Mouse (Mus musculus) adrenal gland, adult 2 months (tissue): Measurements from ENCODE around the gene Gm21958. TPM values are rescaled to one million over a fixed set of nuclear protein-coding genes. Genes with fewer than 3 reads are reported as not detected.
"Not testable (repeated sequence)": the region's sequence is repeated elsewhere in the genome, so short reads cannot be mapped to it uniquely, and the experiment has no call there.

ENCODE experiments used
- DNase-seq: peaks from one replicate; pipeline ENCODE4 v3.0.0; 2021
- polyA plus RNA-seq: library from polyadenylated mRNA; depleted of rRNA; stranded (reverse); fragments of >200 nt; gene quantifications from 2 replicates; pipeline ENCODE4 v1.2.3, GENCODE M21; 2012
- total RNA-seq, 2 experiments: library from RNA; stranded (reverse); gene quantifications; 2 replicates each; pipeline ENCODE4 v1.2.3; 2021

The Gm21958 gene
- total and polyA plus RNA-seq, 3 experiments: not detected

DNA sequence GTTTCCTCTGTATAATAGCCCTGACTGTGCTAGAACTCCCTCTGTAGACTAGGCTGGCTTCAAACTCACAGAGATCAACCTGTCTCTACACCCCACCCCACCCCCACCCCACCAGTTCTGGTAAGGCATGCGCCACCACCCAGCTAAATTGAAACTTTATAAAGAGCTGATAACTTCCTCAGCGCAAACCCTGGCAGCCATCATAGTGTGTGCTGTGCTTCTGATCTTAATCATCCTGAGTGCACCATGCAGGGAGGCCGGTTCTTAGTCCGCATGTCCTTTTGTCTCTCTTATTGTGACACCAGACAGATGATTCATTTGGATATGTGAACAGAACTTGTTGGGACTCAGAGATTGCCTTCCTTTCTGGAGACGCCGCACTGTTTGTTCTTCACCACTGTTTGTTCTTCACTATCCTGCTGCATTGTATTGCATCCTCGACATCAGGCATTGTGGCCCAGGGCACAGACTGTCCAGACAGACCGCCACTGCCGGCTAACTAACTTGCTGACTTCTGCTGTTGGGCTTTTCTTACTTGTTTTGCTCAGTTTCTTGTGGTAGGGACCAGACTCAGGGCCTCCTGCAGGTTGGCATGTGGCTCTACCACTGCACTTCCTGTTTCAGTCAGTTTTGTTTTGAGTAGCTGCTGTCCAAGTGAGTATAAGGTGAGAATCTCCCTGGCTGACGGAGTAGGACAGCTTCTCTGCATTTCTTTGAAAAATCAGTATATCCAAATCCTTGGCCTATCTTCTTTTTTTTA lies 9.8 kb upstream of the Gm21958 start:
- DNase-seq: peak; percentile 19

- DNase-seq: no peak
Observed at GRCm38 (mm10) chr3:54718947-54719346, 4.8 kb upstream of the Gm21958 start.

DNA sequence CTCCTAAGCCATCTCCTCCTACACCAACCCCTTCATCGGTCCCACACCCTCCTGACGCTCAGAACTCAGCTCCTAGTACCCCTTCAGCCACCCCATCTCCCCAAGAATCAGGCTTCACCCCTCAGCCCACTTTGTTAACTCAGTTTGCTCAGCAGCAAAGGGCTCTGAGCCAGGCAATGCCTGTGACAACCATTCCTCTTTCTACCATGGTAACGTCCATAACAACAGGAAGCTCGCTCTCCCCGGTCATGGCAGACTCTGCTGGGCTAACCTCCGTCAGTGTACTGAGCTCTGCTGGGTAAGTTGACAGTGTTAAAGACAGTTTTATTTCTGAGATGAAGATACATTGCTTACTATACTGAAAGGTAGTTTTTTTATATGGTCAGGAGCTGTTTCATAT lies 3.2 kb upstream of the Gm21958 start:
- no peak for DNase-seq

DNA sequence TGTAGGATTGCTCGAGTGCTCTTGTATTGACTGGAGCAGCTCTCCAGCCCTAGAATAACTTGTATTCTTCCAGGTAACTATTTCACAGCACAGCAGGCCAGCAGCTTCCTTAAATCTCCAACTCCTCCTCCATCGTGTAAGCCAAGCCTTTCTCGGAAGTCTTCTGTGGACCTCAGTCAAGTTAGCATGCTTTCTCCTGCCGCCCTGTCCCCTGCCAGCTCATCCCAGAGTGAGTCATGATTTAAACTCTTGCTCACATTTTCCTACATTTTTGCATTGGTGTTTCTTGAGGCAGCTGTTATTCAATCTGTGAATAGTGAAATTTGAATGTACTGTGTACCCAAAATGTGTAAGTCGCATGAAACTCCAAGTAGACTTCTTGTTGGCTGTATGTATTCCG lies 1.3 kb upstream of the Gm21958 start:
- DNase-seq: peak; percentile 64

DNA sequence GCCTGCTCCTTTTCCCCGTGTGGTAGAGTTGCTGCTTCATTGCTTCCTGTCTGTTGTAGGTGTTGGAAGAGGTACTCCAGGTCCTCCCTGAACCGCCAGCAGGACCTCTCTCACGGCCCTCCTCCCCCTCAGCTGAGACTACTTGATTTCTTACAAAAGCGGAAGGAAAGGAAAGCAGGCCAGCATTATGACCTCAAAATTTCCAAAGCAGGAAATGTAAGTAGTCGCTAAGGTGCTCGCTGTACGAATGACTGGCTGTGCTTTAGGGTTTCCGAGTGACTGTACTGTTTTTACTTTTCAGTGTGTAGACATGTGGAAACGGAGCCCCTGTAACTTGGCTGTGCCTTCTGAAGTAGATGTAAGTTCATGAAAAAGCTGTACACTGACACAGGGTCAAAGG lies 5.2 kb downstream of the Gm21958 start:
- DNase-seq: no peak

- not testable (repeated sequence) for DNase-seq
Observed at GRCm38 (mm10) chr3:54704106-54704505, 10.0 kb downstream of the Gm21958 start.

GRCm38 (mm10) chr3:54699759-54700301 lies 14.3 kb downstream of the Gm21958 start:
- no peak for DNase-seq

GRCm38 (mm10) chr3:54693056-54693415 lies 21.1 kb downstream of the Gm21958 start:
- no peak for DNase-seq

DNA sequence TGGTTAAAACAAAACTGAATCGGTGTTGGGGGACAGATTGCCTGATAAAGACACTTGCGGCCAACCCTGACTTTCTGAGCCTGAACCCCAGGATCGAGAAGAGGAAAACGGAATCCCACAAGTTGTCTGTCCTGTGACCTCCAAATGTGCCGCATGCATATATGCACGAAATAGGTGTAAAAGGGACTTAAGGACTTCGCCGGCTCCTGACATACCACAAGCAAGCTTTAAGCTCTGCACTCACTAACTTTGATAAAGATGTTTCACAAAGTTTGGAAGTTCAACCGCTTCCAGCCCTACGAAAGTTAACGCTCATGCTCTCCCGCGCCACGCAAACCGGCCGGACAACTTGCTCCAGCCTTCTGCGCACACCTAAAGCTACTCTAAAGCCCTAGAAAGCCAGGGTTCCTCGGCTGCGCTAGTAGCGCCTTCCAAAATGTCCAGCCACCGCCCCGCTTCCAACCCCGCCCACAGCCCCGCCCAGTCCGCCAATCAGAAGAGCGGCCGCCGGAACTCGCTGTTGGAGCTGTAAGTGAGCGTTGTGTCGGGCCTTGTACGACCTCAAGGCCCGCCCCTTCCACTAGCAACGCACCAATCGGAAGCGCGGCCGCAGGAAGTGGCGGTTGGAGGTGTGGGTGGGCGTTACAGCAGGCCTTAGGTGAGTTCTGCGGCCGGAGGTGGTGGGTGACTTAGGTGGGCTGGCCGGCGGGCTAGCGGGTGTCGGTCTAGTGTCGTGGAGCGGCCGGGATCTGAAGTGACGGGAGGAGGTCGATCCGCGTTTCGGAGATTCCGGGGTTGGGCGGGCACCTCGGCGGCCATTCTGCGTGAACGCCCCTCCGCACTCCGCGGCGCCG lies 21.7 kb downstream of the Gm21958 start, which contains the start of gene Supt20:
Supt20 (plus strand) TSS at position 606 of the 854 bp plus-strand sequence.
- DNase-seq: peak; percentile 96

DNA sequence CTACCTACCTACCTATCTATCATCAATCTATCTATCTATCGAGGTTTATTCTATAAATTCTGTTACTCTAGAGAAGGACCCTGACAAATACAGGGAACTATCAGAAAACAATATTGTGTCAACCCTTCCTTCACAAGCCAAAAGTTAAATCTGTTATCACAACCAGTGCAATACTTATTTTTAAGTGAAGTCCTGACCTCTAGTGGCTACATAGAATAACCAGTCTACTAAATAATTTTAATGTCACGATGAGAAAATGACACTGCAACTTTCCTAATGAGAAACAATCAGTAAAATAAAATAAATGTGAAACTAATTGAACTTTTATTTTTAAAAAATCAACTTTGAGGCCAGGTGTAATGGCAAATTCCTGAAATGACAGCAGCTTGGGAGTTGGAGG lies 25.1 kb downstream of the Gm21958 start:
- no peak for DNase-seq

- no peak for DNase-seq
Observed at GRCm38 (mm10) chr3:54687245-54687644, 26.9 kb downstream of the Gm21958 start.

DNA sequence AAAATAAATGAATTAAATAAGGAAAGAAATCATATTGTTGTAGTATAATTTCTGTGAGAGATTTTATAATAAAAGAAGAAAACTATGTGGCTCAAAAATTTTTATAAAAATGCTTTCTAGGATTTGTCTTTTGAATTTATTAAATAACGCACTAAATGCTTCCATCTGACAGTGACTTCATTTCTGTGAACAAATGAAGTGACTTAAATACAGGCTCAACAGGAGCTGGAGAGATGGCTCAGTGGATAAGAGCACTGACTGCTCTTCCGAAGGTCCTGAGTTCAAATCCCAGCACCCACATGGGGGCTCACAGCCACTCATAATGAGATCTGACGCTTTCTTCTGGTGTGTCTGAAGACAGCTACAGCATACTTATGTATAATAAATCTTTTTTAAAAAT lies 29.0 kb downstream of the Gm21958 start:
- DNase-seq: no peak

DNA sequence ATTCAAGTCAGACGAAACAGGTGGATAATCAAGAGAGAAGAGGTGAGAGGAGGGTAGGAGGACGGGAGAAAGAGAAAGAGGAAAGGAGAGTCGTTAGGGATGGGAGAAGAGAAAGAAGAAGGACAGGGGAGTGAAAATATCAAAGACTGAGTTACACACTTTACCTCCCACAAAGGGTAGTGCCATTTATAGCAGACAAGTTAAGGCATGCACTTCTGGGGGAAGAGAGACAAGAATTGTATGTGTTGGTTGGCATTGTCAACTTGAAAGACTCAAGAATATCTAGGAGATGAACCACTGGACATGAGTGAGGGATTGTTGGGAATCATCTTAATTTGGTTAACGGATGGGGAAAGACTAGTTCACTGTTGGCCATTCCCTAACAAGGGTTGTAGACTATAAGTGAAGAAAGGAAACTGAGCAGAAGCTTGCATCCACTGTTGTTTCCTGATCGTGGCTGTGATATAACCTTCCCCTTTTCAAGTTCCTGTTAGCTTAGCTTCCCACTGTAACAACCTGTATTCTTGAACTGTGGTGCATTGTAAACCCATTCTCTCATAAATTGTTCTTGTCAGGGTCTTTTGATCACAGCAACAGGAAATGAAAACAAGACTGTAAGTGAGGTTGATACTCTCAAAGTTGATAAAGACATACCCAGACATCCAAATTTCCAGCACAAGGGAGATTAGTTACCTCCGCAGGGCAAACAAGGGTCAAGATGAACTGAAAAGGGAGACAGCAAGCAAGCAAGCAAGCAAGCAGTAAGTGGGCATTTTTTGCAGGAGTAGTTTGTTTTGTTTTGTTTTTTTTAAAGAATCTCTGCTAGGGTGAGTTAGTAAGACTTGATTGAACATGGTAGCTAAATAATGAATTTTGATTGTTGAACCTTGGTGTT lies 32.6 kb downstream of the Gm21958 start:
- DNase-seq: no peak

GRCm38 (mm10) chr3:54676818-54677217 lies 37.3 kb downstream of the Gm21958 start:
- DNase-seq: no peak

- no peak for DNase-seq
Observed at GRCm38 (mm10) chr3:54672557-54673529, 41.3 kb downstream of the Gm21958 start.

GRCm38 (mm10) chr3:54672111-54672510 lies 42.0 kb downstream of the Gm21958 start:
- no peak for DNase-seq

- no peak for DNase-seq
Observed at GRCm38 (mm10) chr3:54669559-54669958, 44.6 kb downstream of the Gm21958 start.

- DNase-seq: no peak
Observed at GRCm38 (mm10) chr3:54668722-54669121, 45.4 kb downstream of the Gm21958 start.

GRCm38 (mm10) chr3:54668141-54668540 lies 46.0 kb downstream of the Gm21958 start:
- no peak for DNase-seq
